Mouse (Mus musculus): ENCODE data around the gene Nr2c2. TPM values are rescaled to one million over a fixed set of nuclear protein-coding genes. Genes with fewer than 3 reads are reported as not detected.
A peak's percentile ranks its signal among the peaks of the same experiment; 100 is the strongest.

The Nr2c2 gene
- total and polyA plus RNA-seq, 3 experiments = 12.2 to 14.3 (median 12.4) TPM

GRCm38 (mm10) chr6:92131456-92131855 lies 40.3 kb downstream of the Nr2c2 start:
- Histone ChIP-seq H3K4me1 (ENCODE audit: control insufficient read depth in 1 of 2, insufficient read depth in 2 of 2) (peaks cover 12 to 72% of the 10 kb centered on the region in 2 experiments), H3K27ac (ENCODE audit: insufficient read depth, low read depth) (no peak overlapping the region; the same call in 1 of the 2 replicates), H3K4me2 (ENCODE audit: insufficient read depth, low read depth, poor library complexity, severe bottlenecking) (no peak overlapping the region), H3K36me3 (replicated peaks in 1 of 2; ENCODE audit: control insufficient read depth in 1 of 2, insufficient read depth in 1 of 2, low read length in 1 of 2) (peaks cover 0 to 15% of the 10 kb centered on the region in 2 experiments), H3K4me3 (replicated peaks in 1 of 3; ENCODE audit: low read depth in 2 of 3, low read length in 2 of 3, poor library complexity in 1 of 3) (no peak overlapping the region), H3K9ac (ENCODE audit: insufficient read depth, low read depth) (no peak overlapping the region), H3K79me2 (replicated peaks; ENCODE audit: control insufficient read depth, extremely low read depth, insufficient read depth, poor library complexity, severe bottlenecking) (peaks cover 24% of the 10 kb centered on the region), H3K27me3 (replicated peaks) (no peaks in the 10 kb centered on the region), H3K9me3 (replicated peaks; ENCODE audit: low read length) (no peaks in the 10 kb centered on the region)
- no peak for TF ChIP-seq ZKSCAN1 (IDR thresholded peaks at IDR 0.05; ENCODE audit: borderline replicate concordance, low read depth, low read length)
- no peak for TF ChIP-seq RCOR1 (conservative IDR thresholded peaks at IDR 0.05; ENCODE audit: low read depth, low read length)
- no peak for TF ChIP-seq POLR2AphosphoS2 (IDR thresholded peaks at IDR 0.05; ENCODE audit: low read depth, low read length)
- TF ChIP-seq ZMIZ1 (IDR thresholded peaks at IDR 0.05; ENCODE audit: low read depth, low read length) = no peak
- TF ChIP-seq UBTF (IDR thresholded peaks at IDR 0.05; ENCODE audit: low read depth, low read length) = no peak
- no peak for TF ChIP-seq MEF2A (IDR thresholded peaks at IDR 0.05; ENCODE audit: borderline replicate concordance, low read depth, low read length)
- TF ChIP-seq JUND (conservative IDR thresholded peaks at IDR 0.05; ENCODE audit: low read depth, low read length) = no peak
- TF ChIP-seq MAFK (IDR thresholded peaks at IDR 0.05; ENCODE audit: insufficient replicate concordance, low read length) = no peak
- no peak for TF ChIP-seq ETS1 (conservative IDR thresholded peaks at IDR 0.05; ENCODE audit: low read depth, low read length)
- no peak for TF ChIP-seq USF2 (conservative IDR thresholded peaks at IDR 0.05; ENCODE audit: low read depth, low read length)
- TF ChIP-seq NRF1 (IDR thresholded peaks at IDR 0.05; ENCODE audit: low read depth, low read length) = no peak
- TF ChIP-seq CTCF (conservative IDR thresholded peaks at IDR 0.05 in 1 of 2, IDR thresholded peaks at IDR 0.05 in 1 of 2; ENCODE audit: low read depth in 2 of 2, low read length in 2 of 2) = no peak
- TF ChIP-seq NELFE (IDR thresholded peaks at IDR 0.05; ENCODE audit: low read depth, low read length) = no peak
- TF ChIP-seq SIN3A (IDR thresholded peaks at IDR 0.05; ENCODE audit: low read length) = no peak
- in situ Hi-C loops (cut with MboI; ENCODE audit: low pct_ligation_motif_present, low pct_unique_long_range_greater_than_20kb, low sequenced_read_pairs) (no loop called here), dilution Hi-C loops (cut with MboI; ENCODE audit: extremely low pct_ligation_motif_present, extremely low pct_unique_long_range_greater_than_20kb, low sequenced_read_pairs) (no loop called here)
- DNase-seq (ENCODE audit: extremely low read depth) = no peak

GRCm38 (mm10) chr6:92132021-92132911 lies 41.1 kb downstream of the Nr2c2 start:
- dilution Hi-C loops (cut with MboI; ENCODE audit: extremely low pct_ligation_motif_present, extremely low pct_unique_long_range_greater_than_20kb, low sequenced_read_pairs) = no loop called here
- no peak overlapping the region for H3K9ac ChIP-seq (ENCODE audit: insufficient read depth, low read depth)
- H3K36me3 ChIP-seq (replicated peaks in 1 of 2; ENCODE audit: control insufficient read depth in 1 of 2, insufficient read depth in 1 of 2, low read length in 1 of 2) = peaks cover 0 to 15% of the 10 kb centered on the region in 2 experiments
- H3K9me3 ChIP-seq (replicated peaks; ENCODE audit: low read length) = no peaks in the 10 kb centered on the region
- DNase-seq (ENCODE audit: extremely low read depth) = peak; percentile 12
- no peak overlapping the region for H3K27ac ChIP-seq (ENCODE audit: insufficient read depth, low read depth)
- no peak overlapping the region for H3K4me3 ChIP-seq (replicated peaks in 1 of 3; ENCODE audit: low read depth in 2 of 3, low read length in 2 of 3, poor library complexity in 1 of 3)
- H3K79me2 ChIP-seq (replicated peaks; ENCODE audit: control insufficient read depth, extremely low read depth, insufficient read depth, poor library complexity, severe bottlenecking) = peaks cover 26% of the 10 kb centered on the region
- TF ChIP-seq MEF2A (IDR thresholded peaks at IDR 0.05; ENCODE audit: borderline replicate concordance, low read depth, low read length) (no peak), CTCF (conservative IDR thresholded peaks at IDR 0.05 in 1 of 2, IDR thresholded peaks at IDR 0.05 in 1 of 2; ENCODE audit: low read depth in 2 of 2, low read length in 2 of 2) (no peak), TCF12 (IDR thresholded peaks at IDR 0.05; ENCODE audit: low read depth, low read length) (no peak), POLR2A (IDR thresholded peaks at IDR 0.05; ENCODE audit: low read depth, low read length) (no peak), HCFC1 (IDR thresholded peaks at IDR 0.05; ENCODE audit: low read depth, low read length) (no peak), ZC3H11A (IDR thresholded peaks at IDR 0.05; ENCODE audit: low read depth, low read length) (no peak)
- no peak overlapping the region for H3K4me2 ChIP-seq (ENCODE audit: insufficient read depth, low read depth, poor library complexity, severe bottlenecking)
- in situ Hi-C loops (cut with MboI; ENCODE audit: low pct_ligation_motif_present, low pct_unique_long_range_greater_than_20kb, low sequenced_read_pairs) = no loop called here
- no peaks in the 10 kb centered on the region for H3K27me3 ChIP-seq (replicated peaks)
- peaks cover 12 to 73% of the 10 kb centered on the region in 2 experiments for H3K4me1 ChIP-seq (ENCODE audit: control insufficient read depth in 1 of 2, insufficient read depth in 2 of 2)
